Mouse (Mus musculus) right cerebral cortex, postnatal 36 days (tissue): ENCODE measurements around the gene Fat1.

ENCODE experiments used
- DNase-seq, 2 experiments: peaks; one replicate each; pipeline ENCODE4 v3.0.0; 2022; ENCODE audit warnings: low spot score in 2 of 2, mixed read lengths in 1 of 2

Fat1 gene

GRCm38 (mm10) chr8:45002686-45003085 is 67.4 kb downstream of the Fat1 start:
- DNase-seq: no peak

- DNase-seq: no peak
These were observed 68.8 kb downstream of the Fat1 start for GRCm38 (mm10) chr8:45004021-45004420.

- peak in 1 of 2 experiments; percentile 27 for DNase-seq
These were observed 75.4 kb downstream of the Fat1 start for GRCm38 (mm10) chr8:45010685-45011084.

- DNase-seq: no peak
These were observed 76.5 kb downstream of the Fat1 start for GRCm38 (mm10) chr8:45011774-45012173.

- DNase-seq: no peak
These were observed 78.6 kb downstream of the Fat1 start for GRCm38 (mm10) chr8:45013852-45014251.

GRCm38 (mm10) chr8:45014498-45015067 is 79.3 kb downstream of the Fat1 start:
- no peak for DNase-seq

GRCm38 (mm10) chr8:45015876-45016275 is 80.6 kb downstream of the Fat1 start:
- no peak for DNase-seq

GRCm38 (mm10) chr8:45019241-45019640 is 84.0 kb downstream of the Fat1 start:
- DNase-seq: no peak

- no peak for DNase-seq
These were observed 85.9 kb downstream of the Fat1 start for GRCm38 (mm10) chr8:45021171-45021570.

- DNase-seq: peak; percentile 57 to 78
These were observed 86.8 kb downstream of the Fat1 start for GRCm38 (mm10) chr8:45021911-45022665.

- DNase-seq: no peak
These were observed 92.8 kb downstream of the Fat1 start for GRCm38 (mm10) chr8:45028081-45028497.

GRCm38 (mm10) chr8:45038350-45038749 is 103.1 kb downstream of the Fat1 start:
- DNase-seq: no peak

GRCm38 (mm10) chr8:45044160-45044559 is 108.9 kb downstream of the Fat1 start:
- DNase-seq: no peak

GRCm38 (mm10) chr8:45050451-45050850 is 115.2 kb downstream of the Fat1 start:
- DNase-seq: no peak

GRCm38 (mm10) chr8:45051236-45051635 is 116.0 kb downstream of the Fat1 start:
- DNase-seq: no peak

GRCm38 (mm10) chr8:45052205-45052604 is 117.0 kb downstream of the Fat1 start:
- no peak for DNase-seq

GRCm38 (mm10) chr8:45052618-45053017 is 117.4 kb downstream of the Fat1 start:
- DNase-seq: no peak

- no peak for DNase-seq
These were observed 120.3 kb downstream of the Fat1 start for GRCm38 (mm10) chr8:45055500-45055899.

GRCm38 (mm10) chr8:45056810-45057209 is 121.6 kb downstream of the Fat1 start:
- DNase-seq: no peak

- no peak for DNase-seq
These were observed 124.8 kb downstream of the Fat1 start for GRCm38 (mm10) chr8:45060083-45060482.

- no peak for DNase-seq
These were observed 127.1 kb downstream of the Fat1 start for GRCm38 (mm10) chr8:45062311-45062710.

- no peak for DNase-seq
These were observed 128.0 kb downstream of the Fat1 start for GRCm38 (mm10) chr8:45062982-45063924.
